Mouse (Mus musculus) embryonic facial prominence, embryonic 11.5 days (tissue): Measurements from ENCODE around the gene Cnih1. TPM values are rescaled to one million over a fixed set of nuclear protein-coding genes. Genes with fewer than 3 reads are reported as not detected.

Source experiments
- ATAC-seq: fragments of 200-750 bp; cut with Nextera tagmentation; replicated peaks from 2 replicates; pipeline ENCODE4 v1.8.0; 2017; ENCODE audit warnings: low read depth; ENCODE audit not compliant: insufficient number of reproducible peaks, low FRiP score, low TSS enrichment
- DNase-seq: peaks from one replicate; pipeline ENCODE4 v3.0.0-alpha.2; 2015; ENCODE audit warnings: low spot score
- H3K27ac ChIP-seq: fragments of 300-500 bp; sonication (generic); replicated peaks from 2 replicates; pipeline ENCODE4 v1.5.1; 2014; ENCODE audit warnings: mild to moderate bottlenecking, low read depth, low read length, control low read depth
- H3K27me3 ChIP-seq: fragments of 300-500 bp; sonication (generic); 2 replicates; pipeline ENCODE4 v1.6.1; 2014; ENCODE audit warnings: mild to moderate bottlenecking, low read length, moderate library complexity, mixed read lengths; ENCODE audit not compliant: control insufficient read depth, insufficient read depth
- H3K36me3 ChIP-seq: fragments of 300-500 bp; sonication (generic); replicated peaks from 2 replicates; pipeline ENCODE4 v1.6.1; 2014; ENCODE audit warnings: low read depth, mild to moderate bottlenecking, low read length, moderate library complexity, mixed read lengths; ENCODE audit not compliant: control insufficient read depth, insufficient read depth
- H3K4me1 ChIP-seq: fragments of 300-500 bp; sonication (generic); 2 replicates; pipeline ENCODE4 v1.6.1; 2014; ENCODE audit warnings: low read length, mixed read lengths; ENCODE audit not compliant: control insufficient read depth, insufficient read depth
- H3K4me2 ChIP-seq: fragments of 300-500 bp; sonication (generic); 2 replicates; pipeline ENCODE4 v1.6.1; 2014; ENCODE audit warnings: low read depth, mild to moderate bottlenecking, control low read depth, low read length, moderate library complexity
- H3K4me3 ChIP-seq: fragments of 300-500 bp; sonication (generic); 2 replicates; pipeline ENCODE4 v1.5.1; 2014; ENCODE audit warnings: low read depth, low read length, control low read depth
- H3K9ac ChIP-seq: fragments of 300-500 bp; sonication (generic); replicated peaks from 2 replicates; pipeline ENCODE4 v1.6.1; 2014; ENCODE audit warnings: mild to moderate bottlenecking, control low read depth, low read length
- H3K9me3 ChIP-seq: fragments of 300-500 bp; sonication (generic); replicated peaks from 2 replicates; pipeline ENCODE4 v1.6.1; 2016; ENCODE audit warnings: mild to moderate bottlenecking, low read length, inconsistent platforms, mixed read lengths; ENCODE audit not compliant: control insufficient read depth
- WGBS: fragments of 180-500 bp; shearing (Covaris S2); extraction: QIAGEN DNeasy Blood & Tissue Kit; methylation state at CpG from one replicate; pipeline ENCODE4 v1.1.7; 2014; 5-methylcytosine and 5-hydroxymethylcytosine counted together
- polyA plus RNA-seq: library from polyadenylated mRNA; unstranded; fragments of >200 nt; fragmentation: Nextera tagmentation; extraction: Ambion mirVana; gene quantifications from 2 replicates; pipeline ENCODE4 v1.2.1, GENCODE M21; 2014

Cnih1 gene
- 221 and 235 TPM in 2 replicates for polyA plus RNA-seq

DNA sequence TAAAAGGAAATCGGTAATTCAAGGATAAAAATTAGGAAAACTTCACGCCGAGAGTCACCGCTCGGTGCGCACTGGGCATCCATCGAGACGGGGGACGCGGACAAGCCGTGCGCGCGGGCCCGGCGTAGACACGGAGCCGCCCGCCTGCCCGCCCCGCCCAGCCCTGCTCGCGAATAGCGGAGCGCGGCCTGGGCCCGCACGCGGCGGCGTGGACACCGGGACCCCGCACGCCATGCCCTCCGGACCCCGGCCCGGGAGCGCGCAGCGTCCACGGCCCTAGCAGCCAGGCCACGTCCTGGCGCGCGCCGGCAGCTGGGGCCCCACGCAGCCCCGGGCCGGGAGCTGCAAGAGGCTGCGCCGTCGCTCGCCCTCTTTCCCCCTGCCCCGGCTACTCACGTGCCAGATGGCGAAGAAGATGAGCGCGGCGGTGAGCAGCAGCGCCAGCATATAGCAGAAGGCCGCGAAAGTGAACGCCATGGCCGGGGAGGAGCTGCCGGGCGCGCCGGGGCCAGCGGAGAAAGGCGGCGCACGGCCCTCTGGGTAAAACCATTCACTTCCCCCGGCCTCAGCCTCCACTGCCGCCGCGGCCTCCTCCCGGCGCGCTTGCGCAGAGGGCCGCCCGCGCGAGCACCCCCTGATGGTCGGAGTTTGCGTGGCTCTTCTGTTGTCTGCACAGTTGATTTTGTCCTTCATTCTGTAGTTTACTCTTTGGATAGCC is at the start of gene Cnih1:
Gene Cnih1 (minus strand): TSS at position 625 of the 718 bp plus-strand sequence.
- Histone ChIP-seq H3K9ac (peak within 1 kb of the TSS; percentile 99), H3K4me1 (no peaks in the 10 kb centered on the region), H3K36me3 (no peaks in the 10 kb centered on the region), H3K4me3 (peak within 1 kb of the TSS; percentile 94), H3K9me3 (no peaks in the 10 kb centered on the region), H3K27ac (peak within 1 kb of the TSS; percentile 97), H3K27me3 (no peaks in the 10 kb centered on the region), H3K4me2 (peak within 1 kb of the TSS; percentile 66)
- peak; percentile 94 for DNase-seq
- peak; percentile 94 for ATAC-seq
- WGBS: 0% methylated on average over 61 of the region's 86 CpGs

- Histone ChIP-seq H3K27me3 (no peaks in the 10 kb centered on the region), H3K4me3 (peak overlapping the region; percentile 78), H3K36me3 (no peaks in the 10 kb centered on the region), H3K27ac (no peak overlapping the region), H3K4me1 (no peaks in the 10 kb centered on the region), H3K9ac (peak overlapping the region; percentile 77), H3K4me2 (peak overlapping the region; percentile 89), H3K9me3 (no peaks in the 10 kb centered on the region)
- ATAC-seq (no peak; the same call in 1 of the 2 replicates), DNase-seq (peak; percentile 21)
- 8% methylated on average over 40 of the region's 40 CpGs for WGBS
These were observed 44.4 kb upstream of the Cnih1 start for GRCm38 (mm10) chr14:46832354-46833272.

DNA sequence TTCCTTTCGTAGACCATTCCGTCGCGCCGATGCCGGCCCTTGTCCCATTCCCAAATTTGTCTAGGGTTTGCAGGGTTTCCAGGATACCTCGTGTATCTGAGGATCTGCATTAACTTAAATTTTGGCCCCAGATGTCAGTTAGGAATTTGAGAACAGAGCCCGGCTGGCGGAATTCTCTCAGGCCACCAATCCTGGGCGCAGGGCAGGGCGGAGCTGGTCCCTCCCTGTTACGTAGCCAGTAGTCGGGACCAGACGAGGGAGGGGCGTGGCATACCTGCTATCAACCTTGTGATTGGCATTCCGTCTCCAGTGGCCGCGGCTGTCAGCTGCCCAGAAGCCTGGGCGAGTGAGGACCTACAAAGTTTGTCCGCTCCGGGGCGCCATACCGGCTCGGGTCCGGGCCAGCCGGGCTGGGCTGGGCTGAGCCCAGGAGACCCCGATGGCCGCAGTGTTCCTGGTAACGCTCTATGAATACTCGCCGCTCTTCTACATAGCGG is 43.7 kb upstream of the Cnih1 start, which contains the start of gene Cgrrf1:
Gene Cgrrf1 (plus strand): TSS at position 289 of the 497 bp plus-strand sequence.
- peak; percentile 99 for ATAC-seq
- under 1% methylated on average over 32 of the region's 32 CpGs for WGBS

DNA sequence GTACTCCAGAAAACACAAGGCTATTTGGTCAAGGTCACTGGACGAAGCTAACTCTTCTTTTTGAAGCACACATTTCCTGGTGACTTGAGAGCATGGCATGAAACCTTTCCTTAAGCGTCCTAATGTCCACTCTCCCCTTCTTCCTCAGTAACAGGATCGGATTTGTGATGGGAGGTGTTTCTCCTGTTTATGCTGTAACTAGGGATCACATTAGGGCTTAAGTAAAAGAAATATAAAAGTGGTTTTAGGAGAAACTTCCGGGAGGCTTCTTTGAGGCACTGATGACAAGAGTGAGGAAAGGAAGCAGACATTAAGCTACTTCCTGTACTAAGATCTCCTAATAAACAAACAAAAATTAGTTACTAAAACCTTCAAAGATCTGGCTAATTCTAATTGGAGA is 43.1 kb upstream of the Cnih1 start:
- Histone ChIP-seq H3K4me1 (no peaks in the 10 kb centered on the region), H3K36me3 (no peaks in the 10 kb centered on the region), H3K9me3 (no peaks in the 10 kb centered on the region), H3K4me2 (peak overlapping the region; percentile 89), H3K27me3 (no peaks in the 10 kb centered on the region), H3K4me3 (peak overlapping the region; percentile 78), H3K27ac (no peak overlapping the region), H3K9ac (no peak overlapping the region)
- no peak for ATAC-seq
- 5% methylated on average over 4 of the region's 4 CpGs for WGBS
- peak; percentile 19 for DNase-seq

More for the DNA sequence above, 43.7 kb upstream of the Cnih1 start, which contains the start of gene Cgrrf1:
- Histone ChIP-seq H3K27ac (no peak within 1 kb of the TSS), H3K9ac (peak within 1 kb of the TSS; percentile 77), H3K36me3 (no peaks in the 10 kb centered on the region), H3K4me2 (peak within 1 kb of the TSS; percentile 89), H3K9me3 (no peaks in the 10 kb centered on the region), H3K4me1 (no peaks in the 10 kb centered on the region), H3K4me3 (peak within 1 kb of the TSS; percentile 78), H3K27me3 (no peaks in the 10 kb centered on the region)
- peak; percentile 98 for DNase-seq

DNA sequence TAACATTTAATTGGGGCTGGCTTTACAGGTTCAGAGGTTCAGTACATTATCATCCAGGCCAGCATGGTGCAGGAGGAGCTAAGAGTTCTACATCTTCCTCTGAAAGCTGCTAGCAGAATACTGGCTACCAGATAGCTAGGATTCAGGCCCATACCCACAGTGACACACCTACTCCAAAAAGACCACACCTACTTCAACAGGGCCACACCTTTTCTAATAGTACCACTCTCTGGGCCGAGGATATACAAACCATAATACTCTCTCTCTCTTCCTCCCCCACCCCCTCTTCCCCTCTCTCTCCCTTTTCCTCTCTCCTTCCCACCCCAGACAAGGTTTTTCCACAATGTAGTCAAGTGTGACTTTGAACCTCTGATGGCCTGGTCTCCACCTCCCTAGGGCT is 39.2 kb upstream of the Cnih1 start:
- ATAC-seq: no peak
- Histone ChIP-seq H3K36me3 (no peaks in the 10 kb centered on the region), H3K4me2 (no peak overlapping the region), H3K4me1 (no peaks in the 10 kb centered on the region), H3K9ac (no peak overlapping the region), H3K9me3 (no peaks in the 10 kb centered on the region), H3K4me3 (no peak overlapping the region), H3K27me3 (no peaks in the 10 kb centered on the region), H3K27ac (no peak overlapping the region)
- WGBS: 50% methylated on average over 1 of the region's 1 CpGs
- no peak for DNase-seq

DNA sequence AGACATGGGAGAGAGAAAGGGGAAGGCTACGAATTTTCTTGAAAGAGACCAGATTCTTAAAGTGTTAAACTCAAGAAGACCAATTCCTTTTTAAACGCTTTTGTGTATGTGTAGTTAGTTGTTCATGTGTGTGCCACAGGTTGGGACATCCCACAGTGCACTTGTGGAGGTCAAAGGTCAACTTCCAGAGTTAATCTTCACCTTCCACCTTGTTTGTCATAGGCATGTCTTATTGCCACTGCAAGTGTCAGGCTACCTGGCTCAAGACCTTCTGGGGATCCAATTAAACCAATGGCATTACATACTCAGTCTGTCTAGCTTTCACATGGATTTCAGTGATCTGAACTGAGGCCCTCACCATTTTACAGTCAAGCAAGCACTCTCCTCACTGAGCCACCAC is 35.8 kb upstream of the Cnih1 start:
- Histone ChIP-seq H3K4me2 (no peak overlapping the region), H3K36me3 (no peaks in the 10 kb centered on the region), H3K27me3 (no peaks in the 10 kb centered on the region), H3K4me1 (no peaks in the 10 kb centered on the region), H3K4me3 (no peak overlapping the region), H3K9ac (no peak overlapping the region), H3K27ac (no peak overlapping the region), H3K9me3 (no peaks in the 10 kb centered on the region)
- 67% methylated on average over 2 of the region's 2 CpGs for WGBS
- DNase-seq (no peak), ATAC-seq (no peak)

GRCm38 (mm10) chr14:46821873-46822716 is 33.9 kb upstream of the Cnih1 start, which contains the start of gene Gmfb:
Gene Gmfb, minus strand, starts transcription at chr14:46822242.
- under 1% methylated on average over 65 of the region's 65 CpGs for WGBS
- H3K4me3 ChIP-seq: peak within 1 kb of the TSS; percentile 85
- H3K9me3 ChIP-seq: no peaks in the 10 kb centered on the region
- H3K4me1 ChIP-seq: no peaks in the 10 kb centered on the region
- H3K9ac ChIP-seq: peak within 1 kb of the TSS; percentile 89
- ATAC-seq: peak; percentile 90
- peak within 1 kb of the TSS; percentile 79 for H3K27ac ChIP-seq
- H3K36me3 ChIP-seq: no peaks in the 10 kb centered on the region
- H3K4me2 ChIP-seq: peak within 1 kb of the TSS; percentile 54
- DNase-seq: peak; percentile 94
- H3K27me3 ChIP-seq: no peaks in the 10 kb centered on the region
